ENCODE assay signal across 8 mouse cellular contexts in the genomic region with DNA sequence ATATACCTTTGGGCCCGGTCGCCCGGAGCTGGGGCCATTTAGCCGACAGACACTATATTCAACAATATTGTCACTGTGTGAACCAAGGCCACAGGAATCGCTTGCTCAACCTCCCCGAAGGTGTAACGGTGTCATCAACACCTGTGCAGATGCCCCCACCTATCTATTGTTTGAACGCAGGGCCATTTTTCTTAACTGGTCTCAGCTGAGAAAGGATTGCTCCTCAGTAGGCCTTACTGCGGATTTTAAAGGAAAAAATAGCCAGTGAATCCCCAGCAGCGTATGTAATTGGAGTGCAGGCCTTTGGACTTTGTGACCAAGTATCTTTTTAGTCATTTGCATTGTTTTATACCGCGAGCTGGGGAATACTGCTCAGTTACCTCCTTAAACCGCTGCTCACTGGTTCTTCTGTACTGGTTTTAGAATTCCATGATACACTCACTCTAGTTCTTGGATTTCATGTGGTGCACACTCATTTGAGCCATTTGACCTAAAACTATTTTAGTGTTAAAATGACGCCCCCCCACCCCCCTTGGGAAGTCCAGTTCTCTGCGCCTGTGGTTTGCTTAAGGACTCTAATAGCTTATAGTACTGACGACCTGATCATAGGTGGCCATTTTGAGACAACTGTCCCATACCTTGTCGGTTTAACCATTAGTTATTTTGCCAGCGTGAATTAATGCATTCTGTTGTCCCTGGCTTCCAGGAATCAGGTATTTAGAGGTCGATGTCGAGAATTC. TPM values are rescaled to one million over a fixed set of nuclear protein-coding genes. Genes with fewer than 3 reads are reported as not detected.
DNase-seq lines count a peak whose midpoint lies in the region; ATAC-seq and TF ChIP-seq lines count a peak whose summit lies in the region.

No protein-coding gene starts in this region.

- WGBS in limb, embryonic 11.5 days, result 21% methylated on average over 20 of the region's 20 CpGs
- WGBS in stomach, embryonic 15.5 days, result 16% methylated on average over 20 of the region's 20 CpGs

- H3K4me1 ChIP-seq in testis, adult 2 months (ENCODE audit: control insufficient read depth, insufficient read depth, low read length), result peaks cover 4% of the 10 kb centered on the region
- peaks cover 6% of the 10 kb centered on the region for H3K4me1 ChIP-seq in limb, embryonic 11.5 days (ENCODE audit: control insufficient read depth, insufficient read depth, low read length)
- H3K4me1 ChIP-seq in stomach, embryonic 15.5 days, result peaks cover 21% of the 10 kb centered on the region; the same call in 1 of the 2 replicates

- intact Hi-C loops in gastrocnemius, adult 2 months (cut with DNase I), result loop anchor here (5.0 kb wide), 1 partner anchor 100 kb away; a partner anchor contains a TSS

- H3K4me3 ChIP-seq in gastrocnemius, adult 2 months, result peak overlapping the region; percentile 93
- peak overlapping the region; percentile 89 for H3K4me3 ChIP-seq in testis, adult 2 months (ENCODE audit: control insufficient read depth, low read depth, low read length)
- peak overlapping the region; percentile 95 for H3K4me3 ChIP-seq in limb, embryonic 11.5 days (ENCODE audit: low read depth, low read length)
- peak overlapping the region; percentile 89 for H3K4me3 ChIP-seq in stomach, embryonic 15.5 days (replicated peaks)

- TF ChIP-seq POLR2A in testis, adult 2 months (IDR thresholded peaks at IDR 0.05; ENCODE audit: control insufficient read depth, low read depth, low read length), result no peak

- H3K27ac ChIP-seq in gastrocnemius, adult 2 months, result peak overlapping the region; percentile 97
- H3K27ac ChIP-seq in testis, adult 2 months (ENCODE audit: control insufficient read depth, insufficient read depth, low read depth, low read length), result peak overlapping the region; percentile 67
- H3K27ac ChIP-seq in limb, embryonic 11.5 days (replicated peaks; ENCODE audit: low read depth, low read length), result 0 out of 2 replicates have a peak overlapping the region, but pooled peaks have one; percentile 89
- H3K27ac ChIP-seq in stomach, embryonic 15.5 days, result peak overlapping the region; percentile 91

- no peaks in the 10 kb centered on the region for H3K27me3 ChIP-seq in testis, adult 2 months (ENCODE audit: control insufficient read depth, insufficient read depth, low read length)
- H3K27me3 ChIP-seq in limb, embryonic 11.5 days (ENCODE audit: control insufficient read depth, insufficient read depth, low read length), result no peaks in the 10 kb centered on the region
- no peaks in the 10 kb centered on the region for H3K27me3 ChIP-seq in stomach, embryonic 15.5 days (replicated peaks)

- peak overlapping the region; percentile 94 for H3K9ac ChIP-seq in limb, embryonic 11.5 days (ENCODE audit: low read length)
- H3K9ac ChIP-seq in stomach, embryonic 15.5 days, result peak overlapping the region; percentile 93

- H3K36me3 ChIP-seq in testis, adult 2 months (ENCODE audit: control insufficient read depth, insufficient read depth, low read length), result no peaks in the 10 kb centered on the region
- peaks cover 6% of the 10 kb centered on the region for H3K36me3 ChIP-seq in limb, embryonic 11.5 days (ENCODE audit: control insufficient read depth, insufficient read depth, low read length)
- peaks cover 15% of the 10 kb centered on the region; the same call in 1 of the 2 replicates for H3K36me3 ChIP-seq in stomach, embryonic 15.5 days

- no peaks in the 10 kb centered on the region for H3K9me3 ChIP-seq in limb, embryonic 11.5 days (ENCODE audit: control insufficient read depth, low read length)
- H3K9me3 ChIP-seq in stomach, embryonic 15.5 days, result no peaks in the 10 kb centered on the region

- peak overlapping the region; percentile 59 for H3K4me2 ChIP-seq in limb, embryonic 11.5 days (ENCODE audit: low read depth, severe bottlenecking)
- peak overlapping the region; percentile 56 for H3K4me2 ChIP-seq in stomach, embryonic 15.5 days

- no peak for ATAC-seq in limb, embryonic 11.5 days (ENCODE audit: insufficient number of reproducible peaks, low FRiP score, low TSS enrichment, low read depth)
- no peak for ATAC-seq in stomach, embryonic 15.5 days (ENCODE audit: insufficient read depth, low FRiP score, low read depth)
- no peak for ATAC-seq in activated CD4-positive, CD25-positive, alpha-beta regulatory T cell, adult 4 months
- no peak for ATAC-seq in frontal cortex, adult (ENCODE audit: low TSS enrichment)

- TF ChIP-seq CTCF in gastrocnemius, adult 2 months (IDR thresholded peaks at IDR 0.05), result no peak
- TF ChIP-seq CTCF in testis, adult 2 months (IDR thresholded peaks at IDR 0.05; ENCODE audit: control insufficient read depth, insufficient read depth, insufficient replicate concordance, low read depth, low read length), result no peak

- DNase-seq in gastrocnemius, adult 2 months, result no peak
- DNase-seq in gastrocnemius, postnatal 4 days (ENCODE audit: low spot score in 2 of 2), result no peak
- DNase-seq in testis, postnatal 14 days (ENCODE audit: low spot score), result no peak
- peak; percentile 30 for DNase-seq in limb, embryonic 11.5 days (ENCODE audit: low spot score)

RNA-seq across cellular contexts. Expression of a gene that starts 1.1 kb away (rescaled TPM):
- total RNA-seq in gastrocnemius, adult 2 months (2021), result 100 to 1,000 TPM; 110 to 114 TPM
- total RNA-seq in gastrocnemius, postnatal 4 days (2021), result 10 to 100 TPM; 72.3 to 74.8 TPM
- 54.6 and 56.8 TPM in 2 replicates for polyA plus RNA-seq in testis, adult 2 months (2012; rRNA removed)
- 200 and 207 TPM in 2 replicates for polyA plus RNA-seq in limb, embryonic 11.5 days (2014; fragmentation: Nextera tagmentation; extraction: Ambion mirVana)
- 110 and 119 TPM in 2 replicates for polyA plus RNA-seq in stomach, embryonic 15.5 days (2015; fragmentation: Nextera tagmentation; extraction: Ambion mirVana)
- polyA plus RNA-seq in activated CD4-positive, CD25-positive, alpha-beta regulatory T cell, adult 4 months (2017; shearing (Covaris generic)), result 10 to 100 TPM; 11.8 to 19.7 TPM

RNA-seq across cellular contexts. Expression of a gene that starts 56.6 kb away (rescaled TPM):
- total RNA-seq in gastrocnemius, adult 2 months (2021), result 10 to 100 TPM; 18.7 to 24.1 TPM
- 1 to 10 TPM; 7.1 to 8.7 TPM for total RNA-seq in gastrocnemius, postnatal 4 days (2021)
- polyA plus RNA-seq in testis, adult 2 months (2012; rRNA removed), result 66.4 and 82.1 TPM in 2 replicates
- polyA plus RNA-seq in limb, embryonic 11.5 days (2014; fragmentation: Nextera tagmentation; extraction: Ambion mirVana), result 1.7 and 4.7 TPM in 2 replicates
- 9.0 and 9.2 TPM in 2 replicates for polyA plus RNA-seq in stomach, embryonic 15.5 days (2015; fragmentation: Nextera tagmentation; extraction: Ambion mirVana)
- polyA plus RNA-seq in activated CD4-positive, CD25-positive, alpha-beta regulatory T cell, adult 4 months (2017; shearing (Covaris generic)), result 10 to 100 TPM; 13.0 to 26.6 TPM

RNA-seq across cellular contexts. Expression of a gene that starts 59.4 kb away (rescaled TPM):
- total RNA-seq in gastrocnemius, adult 2 months (2021), result 10 to 100 TPM; 23.1 to 23.6 TPM
- 10 to 100 TPM; 30.0 to 33.5 TPM for total RNA-seq in gastrocnemius, postnatal 4 days (2021)
- 6.2 and 9.2 TPM in 2 replicates for polyA plus RNA-seq in testis, adult 2 months (2012; rRNA removed)
- 87.8 and 91.8 TPM in 2 replicates for polyA plus RNA-seq in limb, embryonic 11.5 days (2014; fragmentation: Nextera tagmentation; extraction: Ambion mirVana)
- 90.4 and 92.1 TPM in 2 replicates for polyA plus RNA-seq in stomach, embryonic 15.5 days (2015; fragmentation: Nextera tagmentation; extraction: Ambion mirVana)
- polyA plus RNA-seq in activated CD4-positive, CD25-positive, alpha-beta regulatory T cell, adult 4 months (2017; shearing (Covaris generic)), result 100 to 1,000 TPM; 138 to 148 TPM
